Mouse (Mus musculus) WW6 (cell line): ENCODE measurements at regions not wholly inside any gene's neighbourhood (a gene's known extent, or its start where the extent isn't known, plus 50 kb on each side); places are given as distances from the start of the nearest gene placed in this dataset.
A peak's percentile ranks its signal among the peaks of the same experiment; 100 is the strongest.

ENCODE experiments used
- DNase-seq: peaks from one replicate; pipeline ENCODE4 v3.0.0-alpha.2; 2013; ENCODE audit warnings: low read depth, low spot score

DNA sequence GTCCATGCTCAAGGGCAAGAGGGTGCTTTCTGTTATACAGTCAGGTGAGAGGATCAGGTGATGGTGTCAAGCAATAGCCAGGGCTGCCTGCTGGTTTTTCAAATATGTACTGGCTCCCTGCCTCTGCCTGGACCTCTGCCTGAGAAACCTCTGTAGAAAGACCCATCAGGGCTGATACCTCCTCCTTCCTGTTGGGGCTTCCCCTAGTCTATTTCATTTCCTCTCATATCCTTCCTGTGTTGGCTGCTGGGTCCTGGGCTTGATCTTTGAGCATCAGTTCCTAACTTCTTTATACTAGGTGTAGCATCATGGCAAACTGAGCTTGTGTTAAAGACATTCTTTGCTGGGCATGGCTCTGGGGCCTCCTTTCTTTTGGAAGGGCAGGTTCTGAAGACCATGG is 89.5 kb downstream of the Tmem38b start:
- DNase-seq: no peak

DNA sequence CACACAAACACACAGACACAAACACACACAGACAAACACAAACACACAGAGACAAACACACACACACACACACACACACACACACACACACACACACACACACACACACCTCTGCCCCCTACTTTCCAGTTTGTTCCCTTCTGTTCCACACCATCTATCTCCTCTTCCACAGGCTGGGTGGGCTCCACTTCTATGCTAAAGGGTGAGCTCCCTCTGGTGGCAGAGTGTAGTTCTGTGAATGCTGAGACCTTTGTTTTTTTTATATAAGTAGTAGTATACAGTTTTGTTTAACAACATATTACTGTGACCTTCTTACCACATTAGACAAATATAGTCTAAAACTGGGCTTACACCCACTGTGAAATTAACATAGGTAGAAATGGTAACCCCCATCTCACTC is 93.3 kb downstream of the Tmem38b start:
- DNase-seq: no peak

DNA sequence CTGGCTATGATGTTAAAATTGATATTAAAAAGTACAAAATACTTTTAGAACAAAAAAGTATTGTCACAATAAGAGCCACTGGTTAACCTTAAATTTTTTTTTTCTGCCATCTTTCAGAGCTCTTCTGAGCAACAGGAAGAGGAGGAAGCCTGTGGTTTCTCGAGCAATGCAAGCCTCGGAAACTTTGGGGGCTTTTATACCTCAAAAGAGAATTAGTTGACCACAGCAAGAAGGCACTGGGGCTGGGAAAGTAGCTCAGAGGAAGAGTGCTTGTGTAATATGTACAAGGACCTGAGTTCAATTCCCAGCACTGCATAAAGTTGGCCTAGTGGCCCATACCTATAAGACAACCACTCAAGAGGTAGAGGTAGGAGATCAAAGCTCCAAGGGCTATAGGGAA is 94.7 kb downstream of the Tmem38b start:
- no peak for DNase-seq

DNA sequence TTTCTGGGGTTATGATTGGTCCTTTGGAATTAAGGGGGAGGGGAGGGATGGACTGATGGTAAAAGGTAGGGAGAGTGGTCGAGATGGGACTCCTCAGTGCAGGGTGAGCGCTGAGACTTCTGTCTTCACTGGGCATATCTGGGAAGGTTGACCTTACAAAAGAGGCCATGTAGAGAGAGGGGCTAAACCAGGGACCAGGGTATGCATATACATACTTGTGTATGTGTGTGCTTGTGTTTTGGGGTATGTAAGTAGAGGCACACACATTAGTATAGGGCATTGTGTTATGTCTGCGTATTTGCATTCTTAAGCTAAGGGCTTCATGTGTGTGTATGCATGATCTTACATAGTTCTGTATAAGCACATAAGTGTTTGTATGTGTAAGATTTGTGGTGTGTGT is 105.2 kb downstream of the Tmem38b start:
- no peak for DNase-seq

DNA sequence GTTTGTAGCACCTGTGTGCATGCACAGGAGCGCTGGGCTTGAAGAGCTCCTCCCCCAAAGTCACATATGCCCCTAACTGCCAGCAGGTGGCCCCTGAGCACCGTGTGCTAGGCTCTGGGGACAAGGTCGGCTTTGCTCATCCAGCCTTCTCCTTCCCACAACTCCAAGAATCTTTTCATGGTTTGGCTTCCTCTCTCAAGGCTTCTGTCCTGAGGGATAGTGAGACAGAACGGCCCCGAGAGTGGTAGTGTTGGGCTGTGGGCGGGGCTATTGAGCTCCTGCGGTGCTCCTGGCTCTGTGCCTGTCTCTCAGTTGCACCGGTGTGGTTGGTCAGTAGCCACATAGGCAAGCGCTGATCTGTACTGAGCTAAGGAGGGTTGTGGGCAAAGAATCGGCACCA is 105.7 kb downstream of the Tmem38b start:
- peak; percentile 59 for DNase-seq

DNA sequence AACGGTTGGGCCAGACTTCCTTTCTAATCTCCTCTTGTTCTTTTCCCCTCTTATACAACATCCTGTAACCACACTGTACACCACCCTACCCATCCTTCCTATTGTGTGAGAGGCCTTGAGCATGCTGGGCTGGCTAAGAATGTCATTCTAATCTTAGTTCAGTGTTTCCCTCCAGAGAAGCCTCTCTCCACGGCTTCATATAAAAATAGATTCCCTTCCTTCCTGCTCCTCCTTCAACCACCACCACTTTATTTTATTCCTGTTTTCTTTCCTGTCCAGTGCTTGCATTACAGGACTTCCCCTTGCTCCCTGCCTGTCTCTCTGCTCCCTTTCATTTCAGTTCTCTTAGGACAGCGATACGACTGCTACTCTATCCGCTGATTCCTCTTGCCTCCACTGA is 109.5 kb downstream of the Tmem38b start:
- DNase-seq: no peak

DNA sequence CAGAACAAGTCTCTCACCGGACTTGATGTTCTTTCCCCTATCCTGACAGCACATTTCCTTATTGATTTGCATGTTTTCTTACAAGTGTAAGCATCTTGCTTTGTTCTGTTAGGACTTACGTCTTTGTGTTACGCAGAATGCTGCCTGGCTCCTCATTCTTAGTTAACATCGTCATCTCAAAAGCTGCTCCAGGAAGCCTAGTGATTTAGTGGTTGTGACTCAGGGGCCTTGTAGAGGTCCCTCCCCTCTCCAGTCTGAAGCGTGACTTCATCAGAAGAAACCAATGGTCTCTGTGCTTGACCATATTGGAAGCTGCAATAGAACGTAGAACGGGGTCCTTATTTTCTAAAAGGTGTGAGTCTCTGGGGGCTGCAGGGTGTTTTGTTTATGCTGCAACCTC is 122.9 kb downstream of the Tmem38b start:
- DNase-seq: no peak

DNA sequence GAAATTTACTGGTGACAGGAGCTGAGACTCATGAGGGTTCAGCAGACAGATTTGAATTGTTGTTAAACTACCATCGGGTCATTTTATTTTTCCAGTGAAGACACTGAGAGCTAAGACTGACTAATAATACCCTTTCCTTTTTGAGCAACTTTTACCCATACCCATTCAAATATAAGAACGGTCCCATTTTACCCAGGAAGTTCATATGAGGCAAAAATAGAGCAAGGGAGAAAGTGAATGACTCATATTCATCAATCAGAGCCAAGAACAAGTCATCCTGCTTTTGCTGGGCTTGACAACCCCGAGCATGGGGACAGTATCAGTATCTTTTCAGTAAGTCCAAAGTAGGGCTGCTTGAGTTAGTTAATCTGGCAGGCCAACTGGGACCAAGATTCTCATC is 123.3 kb downstream of the Tmem38b start:
- no peak for DNase-seq

DNA sequence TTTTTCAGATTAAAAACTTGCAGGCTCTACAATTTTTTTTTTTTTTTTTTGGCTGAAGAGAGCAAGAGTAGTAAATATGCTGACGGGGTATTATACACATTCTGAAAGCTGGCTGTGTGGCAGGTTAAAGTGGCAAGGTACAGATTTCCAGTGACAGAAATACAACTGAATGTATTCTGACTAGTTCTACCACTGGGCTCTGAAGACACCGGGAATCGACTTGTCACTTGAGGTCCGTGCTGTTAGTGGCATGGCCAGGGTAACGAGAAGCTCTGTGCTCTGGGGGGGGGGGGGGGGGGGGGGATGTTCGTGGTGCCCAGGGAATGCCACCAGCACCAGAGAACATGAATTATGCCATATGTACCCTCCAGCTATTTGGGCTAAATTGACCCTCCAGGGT is 124.7 kb downstream of the Tmem38b start:
- no peak for DNase-seq

DNA sequence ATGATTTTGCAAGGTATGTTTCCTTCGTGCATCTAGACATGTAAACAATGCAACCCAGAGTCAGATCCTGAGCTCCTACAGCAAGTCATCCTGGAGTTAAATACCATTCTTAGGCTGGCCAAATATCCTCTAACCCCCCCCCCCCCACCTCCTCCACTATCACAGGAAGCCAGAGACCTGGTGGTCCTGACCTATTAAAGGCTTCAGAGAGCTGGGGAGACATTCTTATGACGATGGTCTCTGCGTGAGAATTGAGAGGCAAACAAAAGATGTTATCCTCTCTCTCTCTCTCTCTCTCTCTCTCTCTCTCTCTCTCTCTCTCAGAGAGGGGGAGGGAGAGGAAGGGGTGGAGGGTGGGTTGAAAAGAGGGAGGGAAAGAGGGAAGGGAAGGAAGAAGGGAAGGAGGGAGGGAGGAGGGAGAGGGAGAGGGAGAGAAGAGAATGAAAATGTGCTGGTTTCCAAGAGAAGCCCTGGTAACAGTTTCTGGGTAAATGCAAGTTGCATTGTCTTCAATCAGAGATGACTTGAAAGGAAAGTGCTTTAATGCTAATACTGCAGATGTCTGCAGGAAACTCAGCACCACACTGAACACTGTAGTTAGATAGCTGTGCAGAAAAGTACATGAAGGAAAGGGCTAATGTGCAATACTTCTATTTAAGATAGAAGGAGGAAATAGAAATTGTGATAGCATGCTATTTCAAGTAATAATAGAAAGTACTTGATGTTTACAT is 125.3 kb downstream of the Tmem38b start:
- DNase-seq: no peak

DNA sequence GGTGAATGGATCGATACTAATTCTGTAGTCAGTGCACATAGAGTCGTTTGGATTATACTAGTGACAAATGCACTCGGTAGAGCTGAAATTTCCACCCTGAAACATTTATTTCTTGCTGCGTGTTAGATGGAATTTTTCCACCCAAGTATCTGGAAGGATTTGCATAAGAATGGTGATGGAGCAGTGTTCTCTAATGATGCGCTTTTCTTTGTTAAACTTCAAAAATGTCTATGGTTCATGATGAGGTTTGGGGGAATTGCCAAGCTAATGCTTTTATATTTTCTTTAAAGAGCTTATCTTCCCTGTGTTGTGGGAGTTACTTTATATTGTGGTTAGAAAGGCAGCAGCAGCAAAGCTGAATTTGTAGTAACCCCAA is 125.9 kb downstream of the Tmem38b start:
- no peak for DNase-seq

DNA sequence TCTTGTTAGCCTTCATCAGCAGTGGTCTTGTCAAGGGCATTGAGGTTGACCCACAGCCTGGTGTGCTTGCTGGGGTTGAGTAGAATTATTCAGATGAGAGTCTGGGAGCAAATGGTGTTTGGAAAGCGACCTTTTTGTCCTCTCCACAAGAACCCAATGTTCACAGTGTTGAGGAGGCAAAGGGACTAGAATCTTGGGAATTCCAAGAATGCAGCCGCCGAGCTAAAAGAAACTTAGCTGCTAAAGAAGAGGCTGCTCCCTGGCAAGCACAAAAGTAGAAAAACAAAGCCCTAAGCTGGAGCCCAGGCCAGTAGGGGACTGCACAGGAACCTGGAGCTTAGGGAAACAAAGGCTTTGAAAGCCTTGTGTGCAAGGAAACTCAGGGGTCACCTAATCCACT is 126.4 kb downstream of the Tmem38b start:
- DNase-seq: peak; percentile 38

DNA sequence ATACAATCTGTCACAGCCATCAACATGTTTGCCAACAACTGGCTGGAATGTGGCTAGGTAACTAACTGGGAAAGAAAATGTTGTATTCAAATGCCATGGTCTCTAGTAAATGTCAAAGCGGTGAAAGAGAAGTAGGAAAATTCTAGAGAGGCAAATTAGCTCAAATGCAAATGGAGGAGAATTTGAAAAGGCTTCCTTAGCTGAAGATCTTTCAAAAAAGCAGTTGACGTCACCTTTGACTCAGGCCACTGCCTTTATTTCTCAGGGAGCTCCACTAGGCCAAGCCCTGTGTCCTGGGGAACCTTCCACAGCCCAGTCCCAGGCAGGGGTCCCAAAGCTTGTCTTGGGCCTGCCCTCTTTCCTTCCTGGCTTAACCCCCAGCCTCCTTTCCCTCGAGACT is 136.6 kb downstream of the Tmem38b start:
- no peak for DNase-seq

DNA sequence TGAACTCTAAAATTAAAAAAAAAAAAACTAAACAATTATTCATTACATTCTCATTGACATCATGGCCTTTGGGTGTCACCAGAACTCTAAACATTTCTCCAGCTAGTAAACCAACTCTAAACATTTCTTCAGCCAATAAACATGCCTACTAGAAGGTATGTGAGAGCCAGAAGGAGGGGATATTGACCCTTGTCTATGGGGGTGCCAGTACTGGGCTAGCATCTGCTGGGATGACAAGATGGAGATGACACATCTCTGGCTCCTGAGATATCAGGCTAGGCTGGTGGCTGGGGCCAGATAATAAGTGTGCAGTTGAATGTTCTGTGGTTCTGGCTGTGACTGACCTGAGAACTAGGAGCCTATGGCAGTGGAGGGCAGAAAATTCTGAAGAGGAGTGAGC is 144.6 kb downstream of the Tmem38b start:
- no peak for DNase-seq

DNA sequence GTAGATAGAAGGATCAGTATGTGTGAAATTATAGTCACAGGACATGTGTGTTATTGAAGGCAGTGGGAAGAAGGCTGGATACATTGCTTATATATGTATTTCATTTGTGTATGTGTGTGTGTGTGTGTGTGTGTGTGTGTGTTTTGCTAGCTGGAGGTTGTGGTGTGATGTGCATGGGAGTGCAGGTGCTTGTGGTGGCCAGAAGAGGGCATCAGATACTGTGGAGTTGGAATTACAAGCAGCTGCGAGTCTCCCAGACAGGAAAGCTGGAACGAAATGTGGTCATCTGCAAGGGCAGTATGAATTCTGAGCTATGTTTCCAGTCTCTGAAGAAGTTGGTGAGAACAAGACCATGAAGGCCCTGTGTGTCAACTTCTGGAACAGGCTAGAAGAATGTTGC is 145.1 kb downstream of the Tmem38b start:
- no peak for DNase-seq

DNA sequence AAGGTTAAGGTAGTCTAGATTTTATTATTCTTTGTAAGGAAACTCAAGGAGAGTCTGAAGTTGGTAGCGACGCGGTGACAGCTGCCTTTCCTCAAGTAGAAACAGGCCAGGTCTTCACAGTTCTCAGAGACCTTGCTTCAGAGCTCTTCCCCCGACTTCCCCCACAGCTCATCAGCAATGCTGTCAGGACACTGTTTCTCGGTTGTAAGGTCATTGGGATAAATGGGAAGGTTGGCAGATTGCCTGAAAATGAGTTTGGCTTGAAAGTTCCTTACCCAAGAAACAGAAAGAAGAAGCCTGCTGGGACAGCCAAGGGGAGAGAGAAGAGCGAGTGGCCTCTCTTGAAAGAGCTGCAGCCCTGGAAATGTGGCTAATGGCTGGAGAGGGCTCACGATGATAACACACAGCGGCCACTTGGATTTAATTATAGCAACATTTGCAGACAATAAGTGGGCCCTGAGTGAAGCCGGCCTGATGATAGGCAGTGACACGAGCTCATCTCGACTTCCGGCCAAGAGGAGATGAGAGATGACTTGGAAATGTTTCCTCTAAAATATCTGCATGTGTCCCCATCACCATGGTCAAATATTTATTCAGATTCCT is 150.3 kb downstream of the Tmem38b start:
- no peak for DNase-seq

DNA sequence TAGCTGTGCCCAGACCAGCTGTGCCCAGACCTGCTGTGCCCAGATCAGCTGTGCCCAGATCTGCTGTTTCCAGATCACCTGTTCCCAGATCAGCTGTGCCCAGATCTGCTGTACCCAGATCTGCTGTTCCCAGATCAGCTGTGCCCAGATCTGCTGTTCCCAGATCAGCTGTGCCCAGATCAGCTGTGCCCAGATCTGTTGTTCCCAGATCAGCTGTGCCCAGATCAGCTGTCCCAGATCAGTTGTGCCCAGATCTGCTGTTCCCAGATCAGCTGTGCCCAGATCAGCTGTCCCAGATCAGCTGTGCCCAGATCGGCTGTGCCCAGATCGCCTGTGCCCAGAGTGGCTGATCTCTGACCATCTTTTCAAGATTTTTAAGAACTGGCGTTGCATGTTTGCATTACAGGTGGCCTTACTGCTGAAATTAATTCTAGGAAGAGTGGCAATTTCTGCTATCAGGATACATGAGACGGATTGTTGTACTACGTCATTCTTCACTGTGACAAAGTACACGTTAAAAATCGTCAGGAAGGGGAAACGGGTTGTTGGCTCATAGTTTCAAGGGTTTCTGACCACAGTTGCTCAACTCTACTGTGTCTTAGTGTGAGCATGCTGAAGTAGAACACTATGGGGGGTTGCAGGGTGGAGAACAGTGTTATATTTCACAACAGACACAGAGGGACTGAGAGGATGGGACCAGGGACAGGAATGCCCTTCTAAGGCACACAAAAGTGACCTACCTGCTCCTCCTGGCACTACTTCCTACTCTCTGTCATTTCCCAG is 160.9 kb downstream of the Tmem38b start:
- DNase-seq: no peak

DNA sequence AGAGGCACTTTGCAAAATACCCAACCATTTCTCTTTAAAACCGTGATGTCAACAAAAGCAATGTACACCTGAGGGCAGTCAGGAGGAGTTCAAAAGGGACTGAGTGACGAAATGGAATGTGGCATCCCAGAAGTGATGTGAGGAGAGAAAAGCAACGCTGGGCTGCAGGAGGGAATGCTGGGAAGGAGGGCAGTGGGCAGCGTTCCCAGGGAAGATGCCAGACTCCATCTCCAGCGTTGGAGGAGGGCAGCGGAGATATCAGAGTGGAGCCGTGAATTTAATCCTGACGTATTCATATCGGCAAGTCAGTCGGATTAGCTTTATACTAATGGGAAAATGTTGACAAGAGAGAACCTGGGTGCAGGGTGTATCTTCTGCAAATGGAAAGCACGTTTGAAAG is 161.7 kb downstream of the Tmem38b start:
- no peak for DNase-seq

DNA sequence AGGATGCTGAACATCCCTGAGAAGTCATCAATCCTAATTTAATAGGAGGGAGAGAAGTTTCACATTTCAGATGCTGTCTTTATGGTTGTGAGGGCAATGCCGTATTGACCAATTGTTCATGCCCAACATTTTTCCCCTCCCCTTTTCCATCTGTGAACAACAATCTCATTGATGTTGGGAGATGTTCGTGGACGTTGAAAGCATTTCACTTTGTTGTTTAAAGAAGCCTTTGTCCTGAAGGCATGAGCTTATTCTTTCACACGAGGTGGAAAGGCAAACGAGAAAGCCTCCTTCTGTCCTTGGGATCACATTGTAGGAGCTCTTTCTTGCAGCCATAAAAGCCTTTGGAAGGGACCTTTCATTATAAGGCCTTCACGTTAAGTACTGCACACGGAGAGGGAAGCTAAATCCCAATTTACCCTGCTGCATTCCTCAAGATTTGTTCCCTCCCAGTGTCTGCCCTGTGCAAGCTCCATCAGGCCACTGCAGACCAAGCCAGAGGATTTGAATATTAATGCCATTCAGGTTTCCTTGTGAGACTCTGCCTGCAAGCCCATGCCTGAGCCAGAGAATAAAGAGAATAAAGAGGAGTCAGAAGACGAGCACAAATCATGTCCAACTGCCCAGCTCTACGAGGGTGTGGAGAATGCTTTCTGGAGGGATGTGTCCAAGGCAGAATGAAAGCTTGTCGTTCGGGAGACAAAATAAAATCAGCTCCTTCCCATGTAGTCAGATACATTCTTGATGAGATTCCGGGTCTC is 195.4 kb downstream of the Tmem38b start:
- DNase-seq: no peak

DNA sequence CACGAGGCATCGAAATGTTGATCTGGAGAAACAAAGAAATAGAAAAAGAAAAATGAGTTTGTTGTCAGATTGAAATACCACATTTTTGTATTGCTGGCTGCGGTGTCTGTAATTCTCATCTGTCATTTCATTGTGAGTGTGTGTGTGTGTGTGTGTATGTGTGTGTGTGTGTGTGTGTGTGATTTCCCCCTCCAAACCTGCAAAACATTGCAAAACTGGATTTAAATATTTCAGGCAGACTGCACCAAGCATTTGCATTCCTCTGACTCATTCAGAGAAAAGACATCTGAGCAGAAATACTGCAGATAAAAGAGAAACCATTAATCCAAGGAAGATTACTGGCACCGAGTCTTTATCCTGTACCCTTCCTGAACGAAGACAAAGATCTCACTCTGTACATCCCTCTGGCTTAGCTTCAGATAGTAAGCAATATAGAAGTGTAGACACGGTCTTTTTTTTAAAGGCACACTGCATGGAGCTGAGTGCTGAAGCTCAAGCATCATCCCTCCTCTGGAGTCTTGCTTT is 196.1 kb downstream of the Tmem38b start:
- no peak for DNase-seq

DNA sequence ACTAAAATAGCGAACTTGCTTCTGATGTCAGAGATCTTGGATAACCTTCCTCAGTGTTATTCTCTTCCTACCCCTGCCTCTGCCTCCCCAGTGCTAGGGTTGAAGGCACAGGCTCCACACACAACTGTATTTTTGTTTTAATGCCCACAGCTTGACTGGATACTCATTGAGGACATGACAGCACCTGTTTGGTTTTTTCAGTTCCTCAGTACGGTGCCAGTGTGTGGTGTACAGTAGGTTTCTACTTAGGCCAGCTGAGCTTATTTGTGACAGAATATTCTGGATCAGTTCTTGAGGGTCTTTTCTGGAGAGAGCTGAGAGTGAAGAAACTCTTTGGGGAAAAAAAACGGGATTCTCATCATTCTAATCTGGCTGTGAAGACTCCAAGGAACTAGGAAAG is 201.1 kb downstream of the Tmem38b start:
- DNase-seq: no peak
